Mouse (Mus musculus): ENCODE data around the gene Gm21962. TPM values are rescaled to one million over a fixed set of nuclear protein-coding genes. Genes with fewer than 3 reads are reported as not detected.

The Gm21962 gene
- polyA plus RNA-seq, 1 experiment from 2014 or later, result not detected

- H3K4me2 ChIP-seq, result no peak overlapping the region
- no peak for ATAC-seq (ENCODE audit: low FRiP score)
- no peak overlapping the region for H3K4me3 ChIP-seq (replicated peaks)
- H3K36me3 ChIP-seq, result no peaks in the 10 kb centered on the region
- H3K4me1 ChIP-seq, result no peaks in the 10 kb centered on the region
- no peak overlapping the region for H3K27ac ChIP-seq (replicated peaks)
- H3K27me3 ChIP-seq (replicated peaks), result no peaks in the 10 kb centered on the region
- no peaks in the 10 kb centered on the region for H3K9me3 ChIP-seq (replicated peaks)
- H3K9ac ChIP-seq (replicated peaks), result no peak overlapping the region
- 66% methylated on average over 12 of the region's 12 CpGs for WGBS
These were observed 23.8 kb upstream of the Gm21962 start for GRCm38 (mm10) chr3:137647427-137648100.

- H3K9me3 ChIP-seq (replicated peaks), result no peaks in the 10 kb centered on the region
- H3K27ac ChIP-seq (replicated peaks), result 0 out of 2 replicates have a peak overlapping the region, but pooled peaks have one; percentile 11
- WGBS, result 48% methylated on average over 5 of the region's 5 CpGs
- H3K4me3 ChIP-seq (replicated peaks), result no peak overlapping the region
- H3K27me3 ChIP-seq (replicated peaks), result no peaks in the 10 kb centered on the region
- no peak overlapping the region for H3K4me2 ChIP-seq
- ATAC-seq (ENCODE audit: low FRiP score), result no peak
- no peak overlapping the region for H3K9ac ChIP-seq (replicated peaks)
- H3K4me1 ChIP-seq, result no peaks in the 10 kb centered on the region
- H3K36me3 ChIP-seq, result no peaks in the 10 kb centered on the region
These were observed 22.2 kb upstream of the Gm21962 start for GRCm38 (mm10) chr3:137649112-137649511.

- 93% methylated on average over 2 of the region's 2 CpGs for WGBS
These were observed 18.5 kb upstream of the Gm21962 start for GRCm38 (mm10) chr3:137652853-137653252.

GRCm38 (mm10) chr3:137680923-137681322, 9.6 kb downstream of the Gm21962 start:
- H3K36me3 ChIP-seq, result no peaks in the 10 kb centered on the region
- H3K27ac ChIP-seq (replicated peaks), result peak overlapping the region; percentile 66
- no peak overlapping the region; the same call in 1 of the 2 replicates for H3K4me2 ChIP-seq
- no peak overlapping the region for H3K4me3 ChIP-seq (replicated peaks)
- WGBS, result 1% methylated on average over 3 of the region's 3 CpGs
- peak; percentile 91 for ATAC-seq (ENCODE audit: low FRiP score)
- H3K27me3 ChIP-seq (replicated peaks), result no peaks in the 10 kb centered on the region
- H3K9ac ChIP-seq (replicated peaks), result no peak overlapping the region
- H3K4me1 ChIP-seq, result peaks cover 26% of the 10 kb centered on the region
- H3K9me3 ChIP-seq (replicated peaks), result no peaks in the 10 kb centered on the region

More at GRCm38 (mm10) chr3:137652853-137653252, 18.5 kb upstream of the Gm21962 start:
- H3K36me3 ChIP-seq, result no peaks in the 10 kb centered on the region
- H3K9ac ChIP-seq (replicated peaks), result no peak overlapping the region
- H3K27me3 ChIP-seq (replicated peaks), result no peaks in the 10 kb centered on the region
- H3K27ac ChIP-seq (replicated peaks), result no peak overlapping the region
- no peak overlapping the region for H3K4me2 ChIP-seq
- no peaks in the 10 kb centered on the region for H3K9me3 ChIP-seq (replicated peaks)
- ATAC-seq (ENCODE audit: low FRiP score), result no peak
- no peak overlapping the region for H3K4me3 ChIP-seq (replicated peaks)
- H3K4me1 ChIP-seq, result no peaks in the 10 kb centered on the region

GRCm38 (mm10) chr3:137682911-137683806, 11.8 kb downstream of the Gm21962 start:
- peak; percentile 91 for ATAC-seq (ENCODE audit: low FRiP score)
- no peaks in the 10 kb centered on the region for H3K9me3 ChIP-seq (replicated peaks)
- peaks cover 26% of the 10 kb centered on the region for H3K4me1 ChIP-seq
- peak overlapping the region; percentile 78 for H3K27ac ChIP-seq (replicated peaks)
- H3K36me3 ChIP-seq, result no peaks in the 10 kb centered on the region
- H3K4me3 ChIP-seq (replicated peaks), result no peak overlapping the region
- H3K4me2 ChIP-seq, result peak overlapping the region; percentile 32
- WGBS, result 7% methylated on average over 7 of the region's 7 CpGs
- H3K9ac ChIP-seq (replicated peaks), result no peak overlapping the region
- H3K27me3 ChIP-seq (replicated peaks), result no peaks in the 10 kb centered on the region

- 9% methylated on average over 6 of the region's 6 CpGs for WGBS
- H3K9ac ChIP-seq (replicated peaks), result no peak overlapping the region
These were observed 12.6 kb downstream of the Gm21962 start for GRCm38 (mm10) chr3:137683807-137684403.

GRCm38 (mm10) chr3:137686932-137687331, 15.6 kb downstream of the Gm21962 start:
- peaks cover 18% of the 10 kb centered on the region for H3K4me1 ChIP-seq
- no peak for ATAC-seq (ENCODE audit: low FRiP score)
- H3K4me3 ChIP-seq (replicated peaks), result no peak overlapping the region
- H3K36me3 ChIP-seq, result no peaks in the 10 kb centered on the region
- no peak overlapping the region for H3K4me2 ChIP-seq
- H3K9ac ChIP-seq (replicated peaks), result no peak overlapping the region
- 88% methylated on average over 2 of the region's 2 CpGs for WGBS
- H3K27me3 ChIP-seq (replicated peaks), result no peaks in the 10 kb centered on the region
- no peaks in the 10 kb centered on the region for H3K9me3 ChIP-seq (replicated peaks)
- H3K27ac ChIP-seq (replicated peaks), result no peak overlapping the region

More at GRCm38 (mm10) chr3:137683807-137684403, 12.6 kb downstream of the Gm21962 start:
- Histone ChIP-seq H3K4me1 (peaks cover 26% of the 10 kb centered on the region), H3K9me3 (replicated peaks) (no peaks in the 10 kb centered on the region), H3K36me3 (no peaks in the 10 kb centered on the region), H3K27ac (replicated peaks) (peak overlapping the region; percentile 78), H3K4me2 (peak overlapping the region; percentile 32), H3K27me3 (replicated peaks) (no peaks in the 10 kb centered on the region), H3K4me3 (replicated peaks) (no peak overlapping the region)
- peak; percentile 36 for ATAC-seq (ENCODE audit: low FRiP score)

GRCm38 (mm10) chr3:137691503-137691902, 20.2 kb downstream of the Gm21962 start:
- H3K36me3 ChIP-seq, result no peaks in the 10 kb centered on the region
- H3K9me3 ChIP-seq (replicated peaks), result no peaks in the 10 kb centered on the region
- no peaks in the 10 kb centered on the region for H3K4me1 ChIP-seq
- H3K9ac ChIP-seq (replicated peaks), result no peak overlapping the region
- H3K27ac ChIP-seq (replicated peaks), result no peak overlapping the region
- H3K4me3 ChIP-seq (replicated peaks), result no peak overlapping the region
- ATAC-seq (ENCODE audit: low FRiP score), result no peak
- no peaks in the 10 kb centered on the region for H3K27me3 ChIP-seq (replicated peaks)
- H3K4me2 ChIP-seq, result no peak overlapping the region

GRCm38 (mm10) chr3:137715946-137716345, 44.6 kb downstream of the Gm21962 start:
- no peaks in the 10 kb centered on the region for H3K4me1 ChIP-seq
- no peaks in the 10 kb centered on the region for H3K36me3 ChIP-seq
- no peak overlapping the region for H3K4me2 ChIP-seq
- no peak overlapping the region for H3K27ac ChIP-seq (replicated peaks)
- no peaks in the 10 kb centered on the region for H3K9me3 ChIP-seq (replicated peaks)
- H3K27me3 ChIP-seq (replicated peaks), result no peaks in the 10 kb centered on the region
- H3K9ac ChIP-seq (replicated peaks), result no peak overlapping the region
- no peak overlapping the region for H3K4me3 ChIP-seq (replicated peaks)
- WGBS, result 44% methylated on average over 2 of the region's 2 CpGs
- no peak for ATAC-seq (ENCODE audit: low FRiP score)

GRCm38 (mm10) chr3:137716573-137717157, 45.3 kb downstream of the Gm21962 start:
- no peaks in the 10 kb centered on the region for H3K27me3 ChIP-seq (replicated peaks)
- H3K4me1 ChIP-seq, result no peaks in the 10 kb centered on the region
- no peaks in the 10 kb centered on the region for H3K9me3 ChIP-seq (replicated peaks)
- 47% methylated on average over 3 of the region's 3 CpGs for WGBS
- no peak overlapping the region for H3K4me3 ChIP-seq (replicated peaks)
- H3K36me3 ChIP-seq, result no peaks in the 10 kb centered on the region
- no peak for ATAC-seq (ENCODE audit: low FRiP score)
- H3K27ac ChIP-seq (replicated peaks), result no peak overlapping the region
- no peak overlapping the region for H3K4me2 ChIP-seq
- no peak overlapping the region for H3K9ac ChIP-seq (replicated peaks)
